Mouse (Mus musculus) cerebellum, adult 9-10 months (tissue): ENCODE results near the gene B3galt1.
A peak's percentile ranks its signal among the peaks of the same experiment; 100 is the strongest.

ENCODE experiments used
- DNase-seq: peaks from one replicate; pipeline ENCODE4 v3.0.0; 2022

B3galt1 gene

DNA sequence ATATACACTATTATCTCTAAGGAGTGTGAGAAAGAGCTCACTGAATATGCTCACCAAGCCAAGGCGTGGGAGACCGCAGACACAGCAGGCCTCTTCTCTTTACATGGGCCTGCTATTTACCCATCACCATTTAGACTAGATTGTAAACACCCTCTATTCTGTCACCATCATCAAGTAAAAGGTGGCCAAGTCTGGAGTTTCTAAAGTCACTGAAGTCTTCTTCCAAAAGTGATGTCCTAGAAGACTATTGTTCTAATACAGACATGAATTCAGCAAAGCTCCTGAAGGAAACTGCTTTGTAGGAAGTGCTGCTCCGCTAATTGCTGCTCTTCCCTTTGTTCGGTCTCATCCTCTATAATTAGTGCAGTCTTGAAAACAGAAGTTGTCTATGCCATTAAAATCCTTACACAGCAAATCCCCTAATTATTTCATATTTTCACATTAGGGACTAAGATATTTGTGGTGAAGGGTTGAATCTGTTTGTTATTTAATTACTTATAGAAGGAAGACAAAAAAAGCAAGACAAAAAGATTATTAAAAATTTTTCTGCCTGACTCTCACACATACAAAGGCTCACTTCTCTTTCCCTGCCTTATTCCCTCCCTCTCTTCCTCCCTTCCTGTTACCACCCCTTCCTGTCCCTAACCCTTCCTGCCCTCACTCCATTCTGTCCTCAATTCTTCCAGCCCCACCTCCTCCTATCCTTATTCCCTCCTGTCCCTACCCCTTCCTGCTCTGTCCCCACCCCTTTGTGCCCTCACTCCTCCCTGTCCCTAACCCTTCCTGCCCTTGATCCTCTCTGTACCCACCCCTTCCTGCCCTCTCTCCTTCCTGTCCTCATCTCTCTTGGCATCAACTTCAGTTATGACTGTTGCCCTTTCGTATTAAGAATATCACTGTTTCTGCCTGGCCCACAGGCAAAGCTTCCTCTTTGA lies 514.0 kb downstream of the B3galt1 start:
- DNase-seq: no peak

DNA sequence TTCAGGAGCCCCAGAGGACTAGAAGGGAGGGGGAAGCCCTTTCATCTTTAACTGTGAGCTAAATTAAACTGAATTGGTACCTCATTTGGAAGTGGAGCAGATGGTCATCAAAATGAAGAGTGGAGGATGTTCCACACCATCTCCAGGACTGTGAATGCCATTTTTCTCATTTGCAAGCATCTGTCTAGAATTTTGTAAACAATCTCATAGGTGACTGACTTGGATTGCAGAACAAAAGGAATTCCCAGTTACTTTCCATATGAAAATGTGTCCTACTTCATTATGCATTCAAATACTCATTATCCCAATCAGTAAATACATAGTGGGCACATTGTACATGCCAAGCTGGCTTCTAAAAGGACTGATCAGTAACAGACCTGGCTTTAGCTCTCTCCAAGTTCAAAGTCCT lies 515.2 kb downstream of the B3galt1 start:
- DNase-seq: peak; percentile 17

DNA sequence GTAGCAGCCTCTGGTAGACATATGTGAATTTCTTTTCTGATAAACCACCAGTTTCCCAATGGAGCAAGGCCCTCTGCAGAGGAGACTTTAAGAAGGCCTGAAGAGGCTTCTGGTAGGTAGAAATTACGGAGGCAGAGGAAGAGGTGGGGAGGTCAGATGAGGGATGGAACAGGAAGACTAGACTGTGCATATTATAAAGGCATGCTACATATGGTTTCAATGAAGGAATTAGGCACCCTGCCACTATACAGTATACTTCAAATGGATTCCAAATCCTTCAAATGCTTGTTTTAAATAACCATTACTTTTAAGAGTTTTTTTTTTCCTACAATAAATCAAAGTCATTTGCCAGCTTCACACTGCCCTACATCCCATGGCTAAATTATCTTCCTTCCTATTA lies 518.8 kb downstream of the B3galt1 start:
- no peak for DNase-seq

DNA sequence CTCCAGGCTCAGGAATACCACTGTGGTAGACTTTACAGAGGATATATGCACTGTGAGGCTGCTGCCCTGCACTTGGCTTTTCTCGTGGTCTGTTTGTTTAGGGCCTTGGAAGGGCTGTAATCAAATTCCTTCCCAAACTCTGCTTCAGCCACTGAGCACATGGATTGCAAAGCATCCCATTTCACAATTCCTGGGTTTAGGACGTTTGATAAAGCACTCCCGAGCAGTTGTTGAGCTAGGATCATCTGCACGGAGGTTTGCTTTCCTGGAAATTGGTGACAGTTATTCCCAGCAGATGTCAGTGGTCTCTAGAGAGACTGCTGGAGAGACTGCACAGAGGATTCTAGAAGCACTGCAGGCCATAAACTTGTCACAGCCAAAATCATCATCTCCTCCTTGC lies 520.4 kb downstream of the B3galt1 start:
- no peak for DNase-seq

DNA sequence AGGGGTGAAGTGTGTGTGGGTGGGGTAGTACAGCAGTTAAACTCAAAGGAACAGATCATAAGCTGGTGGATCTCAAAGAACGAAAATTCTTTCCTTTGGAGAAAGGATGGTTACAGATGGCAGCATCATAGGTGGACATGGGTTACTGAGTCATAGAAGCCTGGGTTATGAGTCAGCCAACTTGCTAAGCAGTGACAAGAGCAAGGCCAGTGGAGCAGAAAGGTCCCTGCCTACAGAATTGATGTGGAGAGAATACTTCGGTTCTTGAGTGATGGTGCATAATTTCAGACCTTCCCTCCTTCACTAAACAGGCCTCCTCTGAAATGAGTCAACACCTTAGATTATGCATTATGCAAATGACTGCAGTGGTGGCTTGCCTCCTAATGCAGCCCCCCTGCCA lies 525.9 kb downstream of the B3galt1 start:
- no peak for DNase-seq

DNA sequence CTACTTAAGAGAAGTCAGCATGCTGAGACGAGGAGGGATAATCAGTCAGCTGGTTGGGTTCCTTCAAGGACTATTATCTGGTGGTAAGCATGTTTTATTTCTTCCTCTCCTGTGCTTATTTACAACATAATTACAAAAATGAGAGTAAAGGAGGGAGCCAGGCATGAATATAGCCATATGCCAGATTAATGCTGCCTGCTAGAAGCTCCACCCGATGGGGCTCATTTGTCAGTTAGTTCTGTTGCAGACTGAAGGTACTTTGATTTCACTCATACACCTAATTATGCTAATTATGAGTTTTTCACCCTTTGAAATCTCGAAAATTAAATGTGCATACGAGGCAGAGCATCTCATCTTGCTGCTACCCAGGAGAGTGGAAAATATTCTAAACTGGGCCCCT lies 539.0 kb downstream of the B3galt1 start:
- no peak for DNase-seq

DNA sequence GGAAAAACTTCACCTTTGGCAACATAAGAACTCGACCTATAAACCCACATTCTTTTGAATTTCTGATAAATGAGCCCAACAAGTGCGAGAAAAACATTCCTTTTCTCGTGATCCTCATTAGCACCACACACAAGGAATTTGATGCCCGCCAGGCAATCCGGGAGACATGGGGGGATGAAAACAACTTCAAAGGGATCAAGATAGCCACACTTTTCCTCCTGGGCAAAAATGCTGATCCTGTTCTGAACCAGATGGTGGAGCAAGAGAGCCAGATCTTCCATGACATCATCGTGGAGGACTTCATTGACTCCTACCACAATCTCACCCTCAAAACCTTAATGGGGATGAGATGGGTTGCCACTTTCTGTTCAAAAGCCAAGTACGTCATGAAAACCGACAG lies 552.4 kb downstream of the B3galt1 start:
- DNase-seq: no peak

DNA sequence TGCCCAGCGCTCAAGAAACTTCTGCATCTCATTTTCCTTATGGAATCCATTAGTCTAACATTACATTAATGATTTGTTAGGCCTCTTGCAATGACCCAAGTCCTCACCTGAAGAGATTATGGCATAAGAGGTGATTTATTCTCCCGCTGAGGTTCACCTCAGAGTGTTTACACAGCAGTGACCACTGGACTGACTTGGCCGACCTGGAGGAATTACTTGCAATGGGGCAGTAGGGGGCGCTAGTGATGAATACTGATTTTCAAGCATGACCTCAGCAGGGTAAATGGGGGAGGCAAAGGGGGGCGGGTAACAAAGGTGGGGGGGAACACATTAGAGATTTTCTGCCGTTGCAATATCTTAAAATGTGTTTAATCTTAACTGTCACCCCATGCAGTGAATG lies 559.1 kb downstream of the B3galt1 start:
- no peak for DNase-seq

DNA sequence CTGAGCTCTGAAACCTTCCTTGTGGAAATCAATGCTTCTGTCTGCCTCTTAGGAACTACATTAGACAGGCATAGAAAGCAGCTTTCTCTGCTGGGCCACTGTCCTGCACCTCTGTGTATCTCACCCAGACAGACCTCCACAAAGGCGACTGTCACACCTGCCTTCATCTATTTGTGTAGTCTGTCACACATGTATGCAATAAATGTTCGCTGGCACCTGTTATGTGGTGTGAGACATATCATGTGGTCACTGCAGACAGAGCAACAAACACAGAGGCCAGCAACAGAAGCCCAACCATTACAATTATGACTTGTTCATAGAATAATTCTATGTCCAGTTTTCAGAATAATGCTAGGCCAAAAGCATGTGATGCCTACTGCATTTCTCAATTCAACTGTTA lies 575.4 kb downstream of the B3galt1 start:
- no peak for DNase-seq

DNA sequence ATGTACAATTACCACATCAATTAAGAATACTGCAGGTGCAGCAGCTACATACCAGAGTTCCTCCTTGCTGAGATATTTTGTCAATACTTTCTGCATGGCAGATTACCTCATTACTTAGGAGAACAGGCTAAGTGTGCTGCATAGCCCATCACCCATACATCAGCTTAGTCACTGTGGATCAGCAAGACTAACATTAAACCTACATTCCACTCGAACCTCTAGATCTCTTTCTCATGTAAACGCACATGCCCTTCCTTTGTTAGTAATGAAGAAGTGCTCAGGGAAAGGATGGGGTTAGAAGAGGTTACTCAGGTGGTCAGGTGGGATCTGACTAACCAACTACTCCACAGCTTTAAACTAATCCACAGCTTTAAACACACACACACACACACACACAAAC lies 577.6 kb downstream of the B3galt1 start:
- DNase-seq: no peak

DNA sequence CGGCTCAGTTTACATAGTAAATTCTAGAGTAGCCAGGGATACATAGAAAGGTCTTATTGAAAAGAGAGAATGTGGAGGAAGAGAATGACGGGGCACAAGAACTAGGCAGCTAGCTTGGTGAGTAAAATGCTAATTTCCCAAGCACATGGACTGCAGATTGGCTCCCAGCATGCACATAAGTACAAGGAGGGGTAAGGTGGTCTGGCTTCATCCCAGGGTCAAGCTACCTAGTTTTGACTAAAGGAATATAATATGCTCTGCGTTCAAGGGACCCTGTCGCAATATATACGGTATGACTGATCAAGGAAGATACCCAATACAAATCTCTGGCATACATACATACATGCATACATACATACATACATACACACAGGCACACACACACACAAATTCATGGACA lies 594.1 kb downstream of the B3galt1 start:
- DNase-seq: peak; percentile 2

DNA sequence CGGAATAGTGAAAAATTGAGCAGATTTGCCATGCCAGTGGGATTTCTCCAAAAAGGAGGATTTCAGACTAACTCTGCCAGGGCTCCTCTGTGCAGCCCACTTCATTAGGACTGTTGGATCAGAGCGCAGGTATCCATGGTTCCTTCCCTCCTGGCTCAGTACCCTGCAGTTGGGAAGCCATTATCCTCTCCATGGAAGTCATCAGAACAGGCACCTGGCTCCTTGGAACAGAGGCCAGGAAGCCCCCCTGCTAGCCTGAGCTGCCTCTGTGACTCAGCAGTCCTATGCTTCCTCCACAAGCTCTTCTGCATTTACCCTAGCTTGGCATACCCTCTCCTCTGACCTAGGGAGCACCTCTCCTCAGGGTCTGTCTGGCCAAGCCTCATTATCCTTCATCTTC lies 594.9 kb downstream of the B3galt1 start:
- peak; percentile 13 for DNase-seq

DNA sequence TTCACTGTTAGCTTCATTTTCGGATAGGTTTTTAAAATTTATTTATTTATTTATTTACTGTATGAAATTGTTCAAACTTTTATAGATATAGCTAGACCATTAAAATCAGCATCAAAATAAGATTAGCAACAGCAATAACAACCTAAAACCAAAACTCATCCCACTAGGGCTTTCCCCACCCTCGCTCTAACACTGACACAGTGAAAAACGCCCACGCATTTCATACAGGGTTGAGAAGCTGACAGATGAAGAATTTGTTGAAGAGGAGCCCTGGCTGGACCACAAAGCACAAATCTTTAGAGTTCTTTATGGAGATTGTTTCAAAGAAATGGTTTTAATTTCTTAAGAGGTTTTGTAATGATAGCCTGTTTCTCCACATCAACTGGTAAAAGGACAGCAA lies 596.3 kb downstream of the B3galt1 start:
- no peak for DNase-seq

DNA sequence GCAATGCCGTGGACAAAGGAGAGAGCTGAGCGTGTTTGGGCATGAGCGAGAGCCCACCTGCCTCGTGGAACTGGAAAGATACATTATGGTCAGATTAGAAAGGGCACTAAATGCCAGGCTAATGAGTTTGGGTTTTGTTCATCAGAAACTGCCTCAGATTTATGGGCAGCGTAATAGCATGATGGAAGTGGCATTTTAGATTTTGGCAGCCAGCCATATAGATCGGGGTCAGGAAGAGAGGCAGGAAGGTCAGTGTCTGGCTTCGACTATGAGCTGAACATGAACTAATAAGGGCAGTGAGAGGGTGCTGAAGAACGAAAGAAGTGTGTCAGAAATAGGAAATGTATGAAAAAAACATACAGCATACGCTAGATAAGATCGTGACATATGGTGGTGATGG lies 605.6 kb downstream of the B3galt1 start:
- no peak for DNase-seq
